Mouse (Mus musculus) lung, adult 18-20 months (tissue): ENCODE data around the gene Tm4sf20.

Experiments
- DNase-seq, 2 experiments: peaks; one replicate each; pipeline ENCODE4 v3.0.0; 2022; ENCODE audit warnings: mixed read lengths in 2 of 2

Tm4sf20 gene

DNA sequence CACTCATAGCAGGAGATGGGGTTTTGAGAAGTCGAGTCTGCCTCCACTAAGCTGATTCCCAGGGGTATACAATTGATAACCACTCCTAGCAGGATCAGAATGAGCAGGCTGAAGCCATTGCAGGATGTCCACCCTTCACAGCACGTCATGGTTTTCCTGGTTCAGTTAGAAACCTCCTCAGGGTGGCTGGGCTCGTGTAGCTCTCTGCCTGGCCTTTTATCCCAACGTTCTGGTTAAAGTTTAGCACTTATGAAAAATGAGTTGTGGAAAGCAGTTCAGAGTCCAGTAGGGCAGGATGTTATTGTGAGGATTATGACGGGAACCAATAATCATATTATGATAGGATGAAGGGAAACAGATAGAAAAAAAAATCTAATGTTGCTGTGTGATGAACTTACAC, at the start of gene Tm4sf20:
Gene Tm4sf20, minus strand, starts transcription at position 193 of the 400 bp plus-strand sequence.
- DNase-seq: no peak

DNA sequence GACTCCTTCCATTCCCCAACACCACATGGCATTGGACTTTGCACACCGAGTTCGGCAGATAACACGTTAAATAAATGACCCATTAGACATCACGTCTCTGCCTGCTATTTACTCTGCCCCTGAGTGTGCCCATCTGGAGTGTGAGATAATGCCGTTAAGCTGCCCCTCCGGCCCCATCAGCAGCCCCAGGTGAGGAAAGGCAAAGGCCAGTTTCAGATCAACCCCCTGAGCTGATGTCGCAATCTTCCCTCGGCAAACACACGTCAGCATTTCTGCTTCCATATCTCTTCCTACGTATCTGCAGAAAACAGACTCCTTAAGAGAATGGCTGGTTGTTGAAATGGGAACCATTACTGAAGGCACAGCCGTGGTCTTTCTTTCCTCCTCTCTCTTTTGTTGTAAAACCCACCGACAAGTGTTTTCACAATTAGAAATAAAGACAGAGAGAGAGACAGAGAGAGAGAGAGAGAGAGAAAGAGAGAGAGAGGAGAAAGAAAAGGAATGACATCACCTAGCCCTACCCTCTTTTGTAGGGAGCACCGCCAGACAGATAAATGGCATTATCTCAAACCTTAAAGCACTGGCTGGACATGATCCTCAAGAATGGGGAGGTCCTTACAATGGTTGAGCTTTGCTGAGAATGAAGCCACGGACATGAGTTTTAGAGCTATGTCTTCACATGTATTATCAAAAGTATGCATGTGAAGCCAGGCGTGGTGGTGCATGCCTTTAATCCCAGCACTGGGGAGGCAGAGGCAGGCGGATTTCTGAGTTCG, 47.9 kb upstream of the Tm4sf20 start:
- peak; percentile 56 to 70 for DNase-seq

DNA sequence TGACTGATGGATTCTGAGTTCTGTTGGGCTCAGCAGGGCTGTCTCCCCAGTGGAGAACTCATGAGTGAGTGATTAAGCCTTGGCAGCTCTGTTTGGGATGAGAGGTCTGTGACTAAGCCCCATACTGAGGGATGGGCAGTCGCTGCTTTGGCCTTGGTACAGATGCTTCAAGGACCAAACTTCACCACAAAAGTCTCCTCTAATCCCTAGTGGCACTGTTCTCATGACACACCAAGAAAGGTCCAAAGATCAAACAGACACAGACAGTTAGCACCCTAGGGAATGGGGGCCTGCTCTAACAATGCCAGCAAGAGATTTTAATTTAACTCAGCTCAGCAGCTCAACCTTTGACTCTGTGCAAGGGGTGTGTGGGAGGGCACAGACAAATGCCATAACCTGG, 43.5 kb upstream of the Tm4sf20 start:
- no peak for DNase-seq

DNA sequence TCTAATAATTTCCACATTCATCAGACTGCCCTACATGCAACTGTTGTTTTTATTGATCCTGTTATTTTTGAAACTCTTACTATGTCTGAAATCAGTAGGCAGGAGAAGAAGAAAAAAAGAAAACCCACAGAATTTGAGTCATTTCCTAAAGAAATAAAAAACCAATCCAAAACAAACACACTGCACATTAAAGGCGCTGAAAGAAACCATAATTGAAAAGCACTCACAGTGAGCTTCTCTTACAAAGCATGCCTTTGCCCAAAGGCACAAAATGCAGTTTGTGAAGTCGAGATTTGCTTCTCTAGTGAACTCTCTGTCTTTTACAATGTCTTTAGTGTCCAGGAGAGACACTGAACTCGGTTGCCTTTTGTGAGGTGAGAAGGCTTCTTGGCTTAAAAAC, 40.3 kb upstream of the Tm4sf20 start:
- no peak for DNase-seq

DNA sequence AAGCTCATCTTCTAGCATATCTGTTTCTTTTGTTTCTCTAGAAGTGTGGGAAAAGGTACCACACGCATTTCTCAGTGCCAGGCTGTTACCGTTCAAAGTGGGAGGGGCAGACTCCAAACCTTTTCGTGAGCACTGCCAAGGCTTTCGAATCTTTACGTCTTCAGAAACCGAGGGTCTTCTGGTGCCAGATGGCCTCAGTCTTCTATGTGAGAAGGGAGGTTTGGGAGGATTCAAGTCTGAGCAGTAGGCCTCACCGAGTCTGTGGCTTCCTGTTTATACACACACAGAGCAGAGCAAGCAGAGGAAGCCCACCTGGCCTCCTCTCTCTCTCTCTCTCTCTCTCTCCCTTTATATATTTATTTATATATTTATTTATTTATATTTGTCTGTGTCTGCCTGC, 38.9 kb upstream of the Tm4sf20 start:
- no peak for DNase-seq

DNA sequence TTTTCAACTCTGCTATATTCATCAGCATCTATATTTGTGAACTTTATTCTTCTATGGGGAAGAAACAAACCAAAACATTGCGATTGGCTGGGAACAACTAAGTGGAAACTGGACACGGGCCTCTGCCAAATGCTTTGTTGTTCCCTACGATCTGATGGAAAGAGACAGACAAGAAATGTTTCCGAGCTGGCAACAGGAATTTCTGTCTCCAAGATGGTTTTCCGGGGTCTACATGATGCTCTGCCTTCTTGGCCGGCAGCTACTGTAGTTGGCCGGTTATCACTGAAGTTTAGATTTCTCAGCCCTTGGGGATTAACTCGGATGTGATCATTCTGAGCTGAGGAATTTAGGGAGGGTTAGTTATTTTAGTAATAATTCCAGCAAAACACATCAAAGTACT, 38.1 kb upstream of the Tm4sf20 start:
- no peak for DNase-seq

DNA sequence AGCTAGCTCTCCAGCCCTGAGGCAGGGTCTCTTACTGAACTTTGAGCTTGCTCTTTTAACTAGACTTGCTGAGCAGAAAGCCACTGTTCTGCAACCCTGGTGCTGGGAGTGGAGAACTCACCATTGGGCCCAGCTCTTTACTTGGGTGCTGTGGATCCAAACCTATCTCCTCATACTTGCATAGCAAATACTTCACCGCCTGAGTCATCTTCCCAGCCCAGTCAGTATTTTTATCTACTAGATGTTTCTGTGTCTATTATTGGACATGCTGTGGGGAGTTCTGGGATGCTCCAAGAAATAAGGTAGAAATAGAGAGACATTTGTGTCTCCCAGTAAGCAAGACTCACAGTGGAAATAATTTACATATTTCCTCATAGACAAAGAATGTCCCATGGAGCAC, 35.8 kb upstream of the Tm4sf20 start:
- no peak for DNase-seq

DNA sequence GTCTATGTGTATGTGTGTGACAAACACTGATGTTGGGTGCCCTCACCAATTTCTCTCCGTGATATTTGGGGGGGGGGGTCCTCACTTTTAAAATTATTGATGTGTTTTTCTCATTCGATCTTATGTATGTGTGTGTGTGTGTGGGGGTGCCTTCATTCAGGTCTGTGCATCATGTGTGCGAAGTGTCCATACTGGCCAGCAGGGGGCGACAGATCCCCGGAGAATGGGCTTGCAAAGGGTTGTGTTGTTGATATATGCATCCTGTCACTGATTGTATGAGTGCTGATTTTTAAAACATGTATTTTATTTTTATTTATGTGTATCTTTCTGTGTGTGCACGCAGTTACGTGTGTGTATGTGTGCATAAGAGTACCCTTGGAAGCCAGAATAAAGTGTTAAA, 35.3 kb upstream of the Tm4sf20 start:
- DNase-seq: no peak

DNA sequence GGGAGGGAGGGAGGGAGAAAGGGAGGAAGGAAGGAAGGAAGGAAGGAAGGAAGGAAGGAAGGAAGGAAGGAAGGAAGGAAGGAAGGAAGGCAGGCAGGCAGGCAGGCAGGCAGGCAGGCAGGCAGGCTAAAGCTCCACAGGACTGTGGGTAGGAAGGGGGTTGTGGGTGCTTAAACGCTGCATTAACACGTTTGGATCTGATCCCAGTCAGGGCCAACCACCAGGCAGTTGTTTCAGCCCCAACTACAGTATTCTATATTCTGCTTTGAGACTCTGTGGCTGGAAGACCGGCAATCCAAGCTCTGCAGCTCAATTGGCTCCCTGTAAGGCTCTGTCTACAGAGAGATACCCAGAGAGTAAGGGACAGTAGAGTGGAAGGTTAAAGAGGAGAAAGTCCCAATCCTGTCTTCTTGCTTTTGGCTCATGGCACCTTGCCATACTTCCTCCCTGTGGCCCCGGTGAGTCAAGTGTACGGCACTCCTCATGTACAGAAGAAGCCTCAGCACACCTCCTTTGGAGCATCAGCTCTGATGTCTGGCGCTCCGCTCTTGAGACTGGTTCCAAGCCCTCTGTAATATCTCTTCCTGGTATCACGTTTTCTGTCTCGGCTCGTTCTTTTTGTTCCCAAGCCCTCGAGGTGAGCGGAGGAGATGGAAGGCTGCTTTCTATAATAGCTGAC, 33.0 kb upstream of the Tm4sf20 start:
- DNase-seq: no peak

DNA sequence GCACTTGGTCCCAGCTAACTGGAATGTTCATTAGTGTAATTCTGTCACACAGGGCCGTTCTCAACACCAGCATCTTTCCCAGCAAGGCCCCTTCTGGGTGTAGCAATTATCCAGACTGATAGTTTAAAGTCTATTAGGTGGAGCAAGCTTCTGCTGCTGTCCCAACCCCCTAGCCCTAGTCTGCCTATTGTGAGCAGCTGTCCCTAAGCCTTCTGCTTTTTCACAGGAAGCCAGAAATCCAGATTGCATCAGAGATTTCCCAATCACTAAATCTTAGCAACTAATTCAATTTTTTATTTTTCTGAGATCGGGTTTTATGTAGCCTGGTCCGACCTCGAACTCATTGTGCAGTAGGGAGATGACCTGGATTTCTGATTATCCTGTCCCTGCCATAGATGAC, 30.7 kb upstream of the Tm4sf20 start:
- peak; percentile 17 to 25 for DNase-seq

DNA sequence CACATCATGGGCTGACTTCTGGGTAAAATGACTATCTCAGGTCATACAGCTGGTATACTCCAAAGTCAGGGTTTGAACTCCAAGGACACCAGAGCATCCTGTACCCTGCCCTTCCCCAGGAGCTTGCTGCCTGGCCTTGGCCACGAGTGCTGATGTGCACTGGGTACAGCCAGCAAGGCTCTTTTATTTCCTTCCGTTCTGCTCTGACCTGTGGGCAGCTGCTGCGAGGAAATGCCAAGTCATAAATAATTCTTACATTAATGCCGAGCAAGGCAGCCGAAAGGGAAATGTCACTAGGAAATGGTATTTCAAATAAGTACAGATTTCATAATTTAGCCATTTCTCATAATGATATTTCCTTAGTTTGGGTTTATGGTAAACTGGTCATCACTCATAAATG, 30.0 kb upstream of the Tm4sf20 start:
- DNase-seq: peak; percentile 15 to 29

DNA sequence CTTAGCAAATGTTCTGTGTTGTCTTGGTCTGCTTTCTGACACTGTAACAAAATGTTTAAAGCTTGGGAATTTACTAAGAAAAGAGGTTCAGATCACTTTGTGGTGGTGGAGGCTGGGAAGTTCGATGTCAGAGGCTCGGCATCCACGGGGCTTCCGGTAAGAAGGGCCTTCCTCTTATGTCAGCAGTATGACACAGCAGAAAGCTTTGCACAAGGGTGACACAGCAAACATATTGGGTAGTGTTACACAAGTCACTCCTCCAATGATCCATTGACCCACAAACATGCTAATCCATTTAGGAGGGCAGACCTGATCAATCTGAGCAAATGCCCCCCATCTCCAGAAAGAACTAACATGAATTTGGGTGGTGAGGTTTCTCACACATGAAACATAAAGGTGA, 28.8 kb upstream of the Tm4sf20 start:
- no peak for DNase-seq

DNA sequence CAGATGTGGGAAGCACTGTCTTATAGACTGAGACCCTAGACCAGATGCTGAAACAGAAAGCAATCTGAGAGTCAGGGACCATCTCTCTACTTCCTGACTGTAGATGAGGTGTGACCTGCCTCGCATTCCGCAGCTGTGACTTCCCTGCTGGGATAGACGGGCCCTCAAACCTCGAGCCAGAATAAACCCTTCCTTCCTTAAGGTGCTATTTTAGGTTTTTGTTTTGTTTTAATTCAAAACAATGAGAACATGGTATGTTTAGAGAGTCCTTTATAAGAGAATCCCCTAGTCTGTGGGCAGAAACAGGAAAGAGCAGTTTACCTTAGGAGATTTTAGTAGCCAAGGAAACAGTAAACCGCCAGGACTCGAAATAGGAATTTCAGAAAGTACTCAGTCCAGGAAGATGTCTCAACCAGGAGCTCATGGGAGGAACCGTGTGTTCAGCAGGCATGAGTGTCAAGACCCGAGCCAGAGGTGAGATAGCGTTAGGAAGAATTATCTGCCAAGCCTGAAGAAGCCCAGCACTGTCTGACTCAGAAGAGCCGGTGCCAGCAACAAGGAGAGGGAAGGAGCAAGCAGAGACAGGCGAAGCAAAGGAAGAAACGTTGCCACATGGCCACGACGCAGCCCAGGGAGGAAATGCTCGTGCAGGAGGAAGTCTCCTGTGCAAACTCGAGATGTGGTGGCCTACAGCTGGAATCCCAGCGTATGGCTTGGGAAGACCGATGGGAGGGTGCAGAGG, 27.6 kb upstream of the Tm4sf20 start:
- peak; percentile 27 to 33 for DNase-seq

DNA sequence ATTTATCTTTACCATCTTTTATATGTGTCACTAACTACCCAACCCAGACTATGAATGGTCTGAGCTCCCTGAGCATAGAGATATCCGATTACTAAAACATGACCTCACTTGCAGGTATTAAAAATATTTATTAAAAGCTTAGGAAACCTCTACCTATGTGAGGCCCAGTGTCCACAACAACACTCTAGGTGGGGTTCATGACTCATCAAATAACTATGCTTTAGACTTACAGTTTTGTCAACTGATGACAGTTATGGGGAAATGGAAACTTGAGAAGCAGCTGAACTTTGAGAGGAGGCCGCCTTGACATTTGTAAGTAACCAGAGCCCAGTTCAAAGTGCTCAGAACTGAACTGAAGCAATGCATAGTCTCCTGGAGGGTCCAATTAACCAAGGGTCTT, 26.9 kb upstream of the Tm4sf20 start:
- no peak for DNase-seq

DNA sequence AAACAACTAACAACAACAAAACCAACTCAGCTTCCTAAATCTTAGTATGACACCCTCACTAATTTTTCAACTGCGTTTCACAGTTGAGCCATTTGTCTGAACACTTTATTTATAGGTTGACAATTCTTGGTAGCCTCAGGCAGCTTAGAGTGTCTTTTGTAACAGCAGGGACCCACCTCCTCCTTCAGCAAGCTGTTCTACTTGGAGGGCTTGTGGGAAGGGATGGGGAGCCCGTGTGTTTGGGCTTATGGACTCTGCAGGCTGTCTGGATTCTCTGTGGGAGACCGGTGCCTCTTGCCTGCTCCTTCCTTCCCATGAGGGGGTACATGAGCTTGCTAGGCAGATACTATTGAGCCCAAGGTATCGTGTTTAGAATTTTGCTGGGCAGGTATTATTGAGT, 25.7 kb upstream of the Tm4sf20 start:
- DNase-seq: no peak

DNA sequence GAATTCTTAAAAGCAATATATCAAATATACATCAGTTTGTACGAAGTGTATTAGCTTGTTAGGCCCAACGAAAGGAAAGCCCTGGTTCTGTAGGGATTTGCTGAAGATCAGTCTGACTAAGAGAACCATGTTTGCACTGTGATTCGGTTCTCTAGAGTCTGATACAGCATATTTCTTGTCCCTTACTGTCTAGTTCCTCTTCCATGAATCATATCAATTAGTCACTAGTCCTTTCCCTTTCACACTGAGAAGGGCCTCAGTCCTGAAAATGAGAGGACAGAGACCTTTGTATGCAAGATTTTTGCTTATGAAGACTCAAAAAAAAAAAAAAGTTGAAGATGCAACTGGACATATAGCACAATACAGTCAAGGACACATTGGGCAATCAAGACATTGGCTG, 24.8 kb upstream of the Tm4sf20 start:
- no peak for DNase-seq

DNA sequence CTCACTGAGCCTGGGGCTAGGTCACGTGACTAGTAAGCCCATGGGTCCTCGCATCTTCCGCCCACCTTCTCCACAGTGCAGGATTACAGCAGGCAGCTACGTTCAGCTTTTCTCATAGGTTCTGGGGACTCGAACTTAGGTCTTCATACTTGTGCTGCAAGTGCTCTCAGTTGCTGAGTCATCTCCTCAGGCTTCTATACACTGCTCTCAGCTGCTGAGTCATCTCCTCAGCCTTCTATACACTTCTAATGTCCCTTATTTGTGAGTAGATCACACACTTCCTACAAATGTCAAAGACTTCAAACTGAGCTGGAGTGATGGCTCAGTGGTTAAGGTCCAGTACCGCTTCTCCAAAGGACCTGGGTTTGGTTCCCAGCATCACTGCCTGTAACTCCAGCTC, 24.0 kb upstream of the Tm4sf20 start:
- no peak for DNase-seq

DNA sequence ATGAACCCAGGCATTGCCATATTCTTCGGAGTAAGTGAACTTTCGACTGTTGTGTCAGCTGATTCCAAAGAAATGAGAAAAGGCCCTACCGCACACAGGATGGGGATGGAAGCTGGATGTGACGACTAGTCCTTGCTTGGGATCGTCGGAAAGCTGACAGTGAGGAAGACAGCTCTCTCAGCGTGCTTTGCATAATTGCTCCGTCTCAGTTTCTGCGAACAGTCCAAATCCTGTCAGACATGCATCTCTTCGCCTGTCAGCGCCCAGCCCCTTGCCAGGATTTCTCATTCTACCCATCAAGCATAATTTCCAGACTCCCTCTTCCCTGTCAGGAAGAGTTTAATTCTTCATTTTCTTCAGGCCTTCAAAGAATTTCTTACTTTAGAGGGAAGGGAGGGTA, 22.8 kb upstream of the Tm4sf20 start:
- no peak for DNase-seq

DNA sequence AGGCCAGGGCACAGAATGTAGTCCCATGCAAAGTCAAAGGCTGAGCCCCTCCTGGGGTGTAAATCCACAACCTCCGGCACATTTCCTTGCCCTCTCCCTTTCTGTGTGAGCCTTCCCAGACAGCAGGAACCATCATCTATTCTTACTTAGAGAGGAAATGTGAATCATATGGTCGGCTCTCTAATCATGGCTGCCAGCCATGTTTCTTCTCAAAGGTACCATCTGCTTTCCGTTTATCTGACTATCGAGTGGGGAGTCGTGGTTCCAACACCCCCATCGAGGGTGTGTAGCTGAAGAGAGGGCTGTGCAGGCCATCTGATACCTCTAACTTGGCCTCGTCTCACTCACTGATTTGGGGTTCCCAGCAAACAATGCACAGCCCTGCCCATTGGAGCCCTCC, 19.8 kb upstream of the Tm4sf20 start:
- DNase-seq: no peak

DNA sequence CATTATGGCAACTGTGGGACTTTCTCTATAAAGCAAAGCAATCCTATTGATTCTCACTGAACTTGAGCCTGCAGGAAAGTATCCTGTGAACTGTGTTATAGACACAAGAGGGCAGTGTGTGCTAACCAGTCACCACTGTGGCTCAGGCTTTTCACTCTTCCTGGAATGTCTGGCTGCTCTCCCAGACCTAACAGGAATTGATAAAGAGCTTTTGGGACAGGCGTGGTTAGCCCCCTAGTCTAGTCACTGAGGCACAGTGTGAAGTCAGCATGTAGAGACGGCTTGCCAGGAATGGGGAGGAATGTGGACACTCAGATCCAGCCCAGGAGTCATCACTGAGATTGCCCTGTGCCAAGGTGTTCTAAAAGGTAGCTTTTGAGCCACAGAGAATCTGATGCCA, 19.2 kb upstream of the Tm4sf20 start:
- DNase-seq: peak; percentile 73 to 90

DNA sequence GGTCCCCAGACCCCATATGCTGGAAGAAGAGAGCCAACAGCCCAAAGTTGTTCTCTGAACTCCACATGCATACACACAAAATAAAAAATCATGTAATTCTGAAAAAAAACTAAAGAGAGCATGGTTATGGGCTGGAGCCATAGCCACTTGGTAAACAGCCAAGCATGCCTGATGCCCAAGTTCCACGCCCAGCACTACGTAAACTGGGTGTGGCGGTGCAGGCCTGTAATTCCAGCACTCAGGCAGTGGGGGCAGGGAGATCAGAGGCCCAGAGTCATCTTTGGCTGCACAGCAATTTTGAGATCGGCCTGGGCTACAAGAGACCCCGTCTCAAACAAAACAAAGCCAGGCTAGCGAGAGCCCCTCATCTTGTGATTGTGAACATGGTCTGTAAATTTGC, 17.3 kb upstream of the Tm4sf20 start:
- peak; percentile 79 to 85 for DNase-seq

DNA sequence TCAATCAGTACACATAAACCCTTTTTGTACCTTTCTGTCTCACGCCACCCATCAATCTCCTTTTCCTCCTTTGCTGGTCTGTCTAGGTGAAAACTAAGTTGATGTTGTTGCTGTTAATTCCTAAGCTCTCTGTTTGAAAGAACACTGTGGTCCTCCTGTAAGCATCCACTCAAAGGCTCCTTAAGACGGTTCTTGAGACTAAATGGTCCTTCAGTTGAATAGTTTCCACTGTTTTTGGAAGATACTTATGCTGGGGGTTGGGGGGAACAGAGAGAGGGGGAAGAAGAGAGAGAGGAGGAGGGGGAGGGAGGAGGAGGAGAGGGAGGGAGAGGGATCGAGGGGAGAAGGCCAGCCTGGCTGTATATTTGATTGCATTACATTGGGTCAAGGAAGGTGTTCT, 15.3 kb upstream of the Tm4sf20 start:
- DNase-seq: peak in 1 of 2 experiments; percentile 70

DNA sequence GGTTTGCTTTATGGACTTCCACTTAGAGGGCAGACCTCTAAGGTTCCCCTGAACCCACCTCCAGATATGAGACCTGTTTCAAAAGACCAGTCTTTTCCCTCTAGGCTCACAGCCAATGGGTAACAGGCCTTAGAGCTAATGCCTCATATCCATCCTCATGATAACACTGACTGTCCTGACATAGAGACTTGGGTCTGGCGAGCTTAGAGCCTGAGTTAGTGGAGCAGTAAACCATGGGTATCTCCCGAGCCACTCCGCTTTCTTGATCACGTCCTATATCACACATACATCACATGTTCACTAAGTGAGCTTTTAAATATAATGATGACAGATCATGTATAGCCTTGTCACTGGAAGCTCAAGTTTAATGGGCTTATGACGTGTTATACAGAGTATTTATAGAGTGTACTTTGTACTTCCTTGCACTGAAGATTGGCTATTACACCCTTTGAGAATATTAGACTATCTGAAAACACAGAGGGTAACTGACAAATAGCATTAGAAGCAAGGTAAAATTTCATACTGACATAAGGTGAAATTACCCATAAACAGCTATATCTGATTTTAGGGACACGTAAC, 11.2 kb upstream of the Tm4sf20 start:
- no peak for DNase-seq

DNA sequence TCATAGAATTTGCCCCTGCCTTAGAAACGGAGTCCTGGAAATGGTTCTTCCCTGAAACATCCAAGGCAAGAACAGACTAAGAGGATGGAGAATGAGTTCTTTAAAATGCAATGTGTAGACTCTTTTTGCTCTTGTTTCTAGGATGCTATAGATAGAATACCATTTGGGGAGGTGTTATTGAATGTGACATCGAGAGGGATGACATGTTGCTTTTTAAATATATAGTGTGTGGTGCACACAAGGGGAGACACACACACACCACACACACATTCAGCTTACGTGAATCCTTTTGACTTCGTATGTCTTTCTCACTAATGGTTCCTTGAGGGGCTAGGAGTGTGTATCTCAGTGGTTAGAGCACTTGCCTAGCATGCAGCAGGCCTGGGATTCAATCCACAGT, 7.0 kb upstream of the Tm4sf20 start:
- DNase-seq: no peak
